Mouse (Mus musculus) ES-Bruce4 (cell line): ENCODE measurements around the gene Casc3.

Source experiments
- CTCF ChIP-seq: IDR thresholded peaks from one replicate; pipeline ENCODE4 v1.8.1; 2011; ENCODE audit warnings: low read depth, low read length
- POLR2A ChIP-seq: IDR thresholded peaks from one replicate; pipeline ENCODE4 v1.8.1; 2011; ENCODE audit warnings: low read length; ENCODE audit not compliant: insufficient read depth

- no peak for TF ChIP-seq POLR2A
- no peak for TF ChIP-seq CTCF
These were observed 3.7 kb downstream of the Casc3 start for GRCm38 (mm10) chr11:98808417-98808816.
